Mouse (Mus musculus) forebrain, postnatal 0 days (tissue): ENCODE results near the gene Gpkow. TPM values are rescaled to one million over a fixed set of nuclear protein-coding genes. Genes with fewer than 3 reads are reported as not detected.

Experiments
- ATAC-seq: fragments of 200-750 bp; cut with Nextera tagmentation; 2 replicates; pipeline ENCODE4 v1.8.0; 2017; ENCODE audit warnings: mild to moderate bottlenecking, moderate library complexity
- DNase-seq: peaks from one replicate; pipeline ENCODE4 v3.0.0-alpha.2; 2015
- H3K27ac ChIP-seq: fragments of 300-500 bp; sonication (generic); 2 replicates; pipeline ENCODE4 v1.5.1; 2014; ENCODE audit warnings: low read depth, mild to moderate bottlenecking, antibody characterized with exemption, low read length, moderate library complexity, mixed read lengths
- H3K27me3 ChIP-seq: fragments of 300-500 bp; sonication (generic); 2 replicates; pipeline ENCODE4 v1.6.1; 2014; ENCODE audit warnings: mild to moderate bottlenecking, low read length, mixed read lengths; ENCODE audit not compliant: insufficient read depth
- H3K36me3 ChIP-seq: fragments of 300-500 bp; sonication (generic); 2 replicates; pipeline ENCODE4 v1.6.1; 2014; ENCODE audit warnings: mild to moderate bottlenecking, moderate library complexity; ENCODE audit not compliant: insufficient read depth
- H3K4me1 ChIP-seq: fragments of 300-500 bp; sonication (generic); 2 replicates; pipeline ENCODE4 v1.6.1; 2014; ENCODE audit warnings: antibody characterized with exemption; ENCODE audit not compliant: insufficient read depth
- H3K4me2 ChIP-seq: fragments of 300-500 bp; sonication (generic); 2 replicates; pipeline ENCODE4 v1.6.1; 2014; ENCODE audit warnings: low read depth, mild to moderate bottlenecking, moderate library complexity
- H3K4me3 ChIP-seq: fragments of 300-500 bp; sonication (generic); 2 replicates; pipeline ENCODE4 v1.5.1; 2014; ENCODE audit warnings: low read depth, low read length, mixed read lengths
- H3K9ac ChIP-seq: fragments of 300-500 bp; sonication (generic); 2 replicates; pipeline ENCODE4 v1.6.1; 2014; ENCODE audit warnings: mild to moderate bottlenecking
- H3K9me3 ChIP-seq: fragments of 300-500 bp; sonication (generic); 2 replicates; pipeline ENCODE4 v1.6.1; 2016; ENCODE audit warnings: low read length
- CTCF ChIP-seq: sonication (generic); IDR thresholded peaks from 2 replicates; pipeline ENCODE4 v1.5.1; 2016; ENCODE audit warnings: antibody characterized with exemption, control low read depth, low read depth
- WGBS: fragments of 180-500 bp; shearing (Covaris S2); extraction: QIAGEN DNeasy Blood & Tissue Kit; methylation state at CpG from one replicate; pipeline ENCODE4 v1.1.7; 2014; 5-methylcytosine and 5-hydroxymethylcytosine counted together
- polyA plus RNA-seq: library from polyadenylated mRNA; unstranded; fragments of >200 nt; fragmentation: Nextera tagmentation; extraction: Ambion mirVana; gene quantifications from 2 replicates; pipeline ENCODE4 v1.2.1, GENCODE M21; 2015
- total RNA-seq: library from RNA; depleted of rRNA; stranded (reverse); fragments of >200 nt; gene quantifications from 2 replicates; pipeline ENCODE4 v1.2.3, GENCODE M21; 2014; rRNA removed

Gene Gpkow
- total RNA-seq (15.9 and 21.0 TPM in 2 replicates), polyA plus RNA-seq (36.4 and 41.2 TPM in 2 replicates)

- Histone ChIP-seq H3K9me3 (no peaks in the 10 kb centered on the region), H3K4me2 (peak within 1 kb of the TSS; percentile 48), H3K27ac (0 out of 2 replicates have a peak within 1 kb of the TSS, but pooled peaks have one; percentile 35), H3K36me3 (no peaks in the 10 kb centered on the region), H3K4me3 (peak within 1 kb of the TSS; percentile 50), H3K9ac (peak within 1 kb of the TSS; percentile 55), H3K4me1 (no peaks in the 10 kb centered on the region), H3K27me3 (no peaks in the 10 kb centered on the region)
- DNase-seq = peak; percentile 92
- no peak for TF ChIP-seq CTCF
- peak; percentile 98 for ATAC-seq
- WGBS = 23% methylated on average over 33 of the region's 33 CpGs
Observed at GRCm38 (mm10) chrX:7696954-7697381, at the start of gene Gpkow. TSS of gene Gpkow (plus strand) at chrX:7697131.

GRCm38 (mm10) chrX:7648671-7649304, 48.1 kb upstream of the Gpkow start:
- WGBS = 29% methylated on average over 25 of the region's 25 CpGs
- H3K4me2 ChIP-seq = peak overlapping the region; percentile 50
- no peaks in the 10 kb centered on the region for H3K27me3 ChIP-seq
- H3K27ac ChIP-seq = peak overlapping the region; percentile 54; the same call in 1 of the 2 replicates
- no peaks in the 10 kb centered on the region for H3K4me1 ChIP-seq
- H3K4me3 ChIP-seq = peak overlapping the region; percentile 29
- ATAC-seq (peak; percentile 97), DNase-seq (peak; percentile 88)
- H3K36me3 ChIP-seq = 0 out of 2 replicates have a peak, but pooled peaks cover 4% of the 10 kb centered on the region
- no peaks in the 10 kb centered on the region for H3K9me3 ChIP-seq
- peak overlapping the region; percentile 47 for H3K9ac ChIP-seq
- peak; percentile 42; the same call in 1 of the 2 replicates for TF ChIP-seq CTCF

- H3K27me3 ChIP-seq = no peaks in the 10 kb centered on the region
- DNase-seq = no peak
- H3K4me3 ChIP-seq = peak within 1 kb of the TSS; percentile 20
- TF ChIP-seq CTCF = no peak
- peak within 1 kb of the TSS; percentile 43 for H3K4me2 ChIP-seq
- H3K36me3 ChIP-seq = 0 out of 2 replicates have a peak, but pooled peaks cover 4% of the 10 kb centered on the region
- H3K9me3 ChIP-seq = no peaks in the 10 kb centered on the region
- ATAC-seq = peak; percentile 67
- no peak within 1 kb of the TSS for H3K27ac ChIP-seq
- WGBS = 34% methylated on average over 26 of the region's 26 CpGs
- no peaks in the 10 kb centered on the region for H3K4me1 ChIP-seq
- H3K9ac ChIP-seq = peak within 1 kb of the TSS; percentile 31; the same call in 1 of the 2 replicates
Observed at GRCm38 (mm10) chrX:7657221-7657639, 39.7 kb upstream of the Gpkow start, which contains the start of gene Prickle3. TSS of gene Prickle3 (plus strand) at chrX:7657260.

GRCm38 (mm10) chrX:7658031-7658784, 38.7 kb upstream of the Gpkow start:
- no peaks in the 10 kb centered on the region for H3K27me3 ChIP-seq
- no peaks in the 10 kb centered on the region for H3K9me3 ChIP-seq
- ATAC-seq (no peak; the same call in 1 of the 2 replicates), DNase-seq (no peak)
- no peak for TF ChIP-seq CTCF
- no peak overlapping the region for H3K4me2 ChIP-seq
- H3K4me1 ChIP-seq = no peaks in the 10 kb centered on the region
- no peak overlapping the region for H3K9ac ChIP-seq
- H3K4me3 ChIP-seq = no peak overlapping the region
- no peak overlapping the region for H3K27ac ChIP-seq
- no peaks in the 10 kb centered on the region for H3K36me3 ChIP-seq
- WGBS = 33% methylated on average over 15 of the region's 15 CpGs

- DNase-seq (no peak), ATAC-seq (no peak)
- WGBS = 63% methylated on average over 11 of the region's 11 CpGs
- TF ChIP-seq CTCF = no peak
- no peak overlapping the region for H3K4me3 ChIP-seq
- H3K27me3 ChIP-seq = no peaks in the 10 kb centered on the region
- H3K4me1 ChIP-seq = no peaks in the 10 kb centered on the region
- H3K27ac ChIP-seq = no peak overlapping the region
- H3K4me2 ChIP-seq = no peak overlapping the region
- H3K9me3 ChIP-seq = no peaks in the 10 kb centered on the region
- no peak overlapping the region for H3K9ac ChIP-seq
- H3K36me3 ChIP-seq = no peaks in the 10 kb centered on the region
Observed at GRCm38 (mm10) chrX:7658785-7659589, 37.9 kb upstream of the Gpkow start.

GRCm38 (mm10) chrX:7661086-7661485, 35.8 kb upstream of the Gpkow start:
- Histone ChIP-seq H3K4me3 (no peak overlapping the region), H3K27me3 (no peaks in the 10 kb centered on the region), H3K36me3 (no peaks in the 10 kb centered on the region), H3K9me3 (no peaks in the 10 kb centered on the region), H3K27ac (no peak overlapping the region), H3K4me1 (no peaks in the 10 kb centered on the region), H3K4me2 (no peak overlapping the region), H3K9ac (no peak overlapping the region)
- WGBS = 78% methylated on average over 4 of the region's 4 CpGs
- no peak for ATAC-seq
- DNase-seq = no peak
- no peak for TF ChIP-seq CTCF
